In genomic region chr4:41575914-41576313, GRCm38 (mm10) we compare ENCODE assay signal across 19 mouse cellular contexts. TPM values are rescaled to one million over a fixed set of nuclear protein-coding genes. Genes with fewer than 3 reads are reported as not detected.
DNase-seq lines count a peak whose midpoint lies in the region; ATAC-seq and TF ChIP-seq lines count a peak whose summit lies in the region.
"Had no signal": no experiment of that assay in that cellular context is flagged by ENCODE, and none has a peak within 500 bp of the region (broad histone marks: within the 10 kb centered on the region; RNA-seq: fewer than 3 reads in every experiment).

No protein-coding gene starts in this region.

- H3K9ac ChIP-seq in heart, embryonic 12.5 days = no peak overlapping the region
- H3K9ac ChIP-seq: embryonic facial prominence, embryonic 15.5 days; forebrain, embryonic 12.5 days; limb, embryonic 12.5 days; liver, embryonic 14.5 days; midbrain, embryonic 13.5 days had no signal

- no peak for ATAC-seq in heart, embryonic 12.5 days (ENCODE audit: insufficient number of reproducible peaks, low FRiP score)
- ATAC-seq: midbrain, embryonic 13.5 days had no signal

- no peak overlapping the region for H3K4me3 ChIP-seq in heart, embryonic 12.5 days
- no peak overlapping the region for H3K4me3 ChIP-seq in myocyte
- H3K4me3 ChIP-seq: embryonic facial prominence, embryonic 15.5 days; forebrain, embryonic 12.5 days; limb, embryonic 12.5 days; midbrain, embryonic 13.5 days had no signal

- H3K27ac ChIP-seq in heart, embryonic 12.5 days (ENCODE audit: poor library complexity, severe bottlenecking) = peak overlapping the region; percentile 38; the same call in 1 of the 2 replicates
- H3K27ac ChIP-seq: embryonic facial prominence, embryonic 15.5 days; forebrain, embryonic 12.5 days; limb, embryonic 12.5 days; liver, embryonic 14.5 days; macrophage; midbrain, embryonic 13.5 days had no signal

- TF ChIP-seq POLR2A in brain, embryonic 14.5 days (IDR thresholded peaks at IDR 0.05; ENCODE audit: borderline replicate concordance, extremely low read depth, insufficient read depth, insufficient read length, poor library complexity, severe bottlenecking) = no peak
- no peak for TF ChIP-seq POLR2A in myocyte (IDR thresholded peaks at IDR 0.05; ENCODE audit: insufficient read length, low read depth)

- no peak overlapping the region for H3ac ChIP-seq in myocyte (ENCODE audit: control insufficient read depth, insufficient read length)

- H3K27me3 ChIP-seq in heart, embryonic 12.5 days (replicated peaks) = peaks cover 8% of the 10 kb centered on the region; the same call in 1 of the 2 replicates
- peaks cover 12% of the 10 kb centered on the region for H3K27me3 ChIP-seq in myocyte (ENCODE audit: control insufficient read depth, insufficient read depth, insufficient read length)

- H3K79me2 ChIP-seq in myocyte (ENCODE audit: control insufficient read depth, insufficient read depth) = no peaks in the 10 kb centered on the region

- 29% methylated on average over 6 of the region's 6 CpGs for WGBS in heart, embryonic 12.5 days

- peak overlapping the region; percentile 3; the same call in 1 of the 2 replicates for H3K4me2 ChIP-seq in heart, embryonic 12.5 days
- peak overlapping the region; percentile 39 for H3K4me2 ChIP-seq in myocyte (ENCODE audit: low read depth)
- H3K4me2 ChIP-seq: embryonic facial prominence, embryonic 15.5 days; forebrain, embryonic 12.5 days; limb, embryonic 12.5 days; midbrain, embryonic 13.5 days had no signal

- DNase-seq in heart, postnatal 4 days = no peak
- peak; percentile 28 for DNase-seq in kidney, postnatal 10 days
- DNase-seq in kidney, adult 11 months = no peak
- peak; percentile 42 for DNase-seq in brain, embryonic 14.5 days (ENCODE audit: low read depth)
- no peak for DNase-seq in adrenal gland, adult (ENCODE audit: inconsistent age in 2 of 2, low spot score in 1 of 2)
- DNase-seq in cerebellum, postnatal 14 days = no peak
- DNase-seq: adrenal gland, adult 8-10 months; B cell, adult 2 months; cerebellum, adult 9-10 months; right cerebral cortex, postnatal 4 days had no signal

- H3K9me3 ChIP-seq in heart, embryonic 12.5 days (replicated peaks) = no peaks in the 10 kb centered on the region
- H3K9me3 ChIP-seq: embryonic facial prominence, embryonic 15.5 days; forebrain, embryonic 12.5 days; limb, embryonic 12.5 days; midbrain, embryonic 13.5 days had no signal

- peaks cover 6% of the 10 kb centered on the region for H3K4me1 ChIP-seq in heart, embryonic 12.5 days (replicated peaks)
- H3K4me1 ChIP-seq: limb, embryonic 12.5 days had no signal

- H3K36me3 ChIP-seq in heart, embryonic 12.5 days = no peaks in the 10 kb centered on the region
- H3K36me3 ChIP-seq in myocyte (ENCODE audit: control insufficient read depth, insufficient read depth) = no peaks in the 10 kb centered on the region
- H3K36me3 ChIP-seq: embryonic facial prominence, embryonic 15.5 days; forebrain, embryonic 12.5 days; limb, embryonic 12.5 days; midbrain, embryonic 13.5 days had no signal

- TF ChIP-seq CTCF in brain, embryonic 14.5 days (IDR thresholded peaks at IDR 0.05; ENCODE audit: borderline replicate concordance, extremely low read depth, insufficient read depth, insufficient read length) = no peak

TF ChIP-seq in myocyte, 11 proteins besides CTCF, POLR2A, EP300 and RAD21:
- no peak for TF ChIP-seq USF1 (IDR thresholded peaks at IDR 0.05; ENCODE audit: low read depth)
- TF ChIP-seq MYOG (IDR thresholded peaks at IDR 0.05; ENCODE audit: control insufficient read depth in 1 of 3, insufficient read depth in 1 of 3, insufficient read length in 2 of 3, low read depth in 2 of 3) = no peak
- no peak for TF ChIP-seq CEBPB (IDR thresholded peaks at IDR 0.05; ENCODE audit: insufficient read depth, poor library complexity, severe bottlenecking)
- TF ChIP-seq POLR2AphosphoS2 (IDR thresholded peaks at IDR 0.05; ENCODE audit: insufficient read length, low read depth) = no peak
- TF ChIP-seq TCF12 (IDR thresholded peaks at IDR 0.05; ENCODE audit: insufficient read depth, poor library complexity, severe bottlenecking) = no peak
- no peak for TF ChIP-seq MAX (IDR thresholded peaks at IDR 0.05; ENCODE audit: low read depth)
- no peak for TF ChIP-seq MYOD1 (IDR thresholded peaks at IDR 0.05; ENCODE audit: control insufficient read depth in 1 of 3, insufficient read length in 2 of 3, low read depth in 2 of 3)
- no peak for TF ChIP-seq TCF3 (IDR thresholded peaks at IDR 0.05; ENCODE audit: insufficient read length, low read depth)
- TF ChIP-seq SRF (IDR thresholded peaks at IDR 0.05; ENCODE audit: control insufficient read depth, insufficient read length, low read depth) = no peak
TF ChIP-seq in myocyte: peak in this region for 0.

RNA-seq across cellular contexts. Expression of gene Dnaic1, which starts 6.3 kb away (rescaled TPM):
- polyA plus RNA-seq in heart, embryonic 12.5 days (2016; fragmentation: Nextera tagmentation; extraction: Ambion mirVana) = 1.4 and 2.1 TPM in 2 replicates
- 1 to 10 TPM; 1.3 to 1.7 TPM for total RNA-seq in heart, postnatal 4 days (2021)
- polyA plus RNA-seq in brain, embryonic 14.5 days (2012; rRNA removed) = 2.3 and 2.8 TPM in 2 replicates
- 0.08 TPM for polyA plus RNA-seq in myocyte (2012; fragmentation: generic; extraction: Trizol)
- total RNA-seq: granulocyte monocyte progenitor cell, adult 5-6 weeks had no signal

RNA-seq across cellular contexts. Expression of gene Fam219a, which starts 6.6 kb away (rescaled TPM):
- polyA plus RNA-seq in heart, embryonic 12.5 days (2016; fragmentation: Nextera tagmentation; extraction: Ambion mirVana) = 2.2 and 2.6 TPM in 2 replicates
- total RNA-seq in heart, postnatal 4 days (2021) = 10 to 100 TPM; 15.3 to 15.5 TPM
- polyA plus RNA-seq in brain, embryonic 14.5 days (2012; rRNA removed) = 78.6 and 97.8 TPM in 2 replicates
- 2.7 TPM for polyA plus RNA-seq in myocyte (2012; fragmentation: generic; extraction: Trizol)

RNA-seq across cellular contexts. Expression of gene 1110017D15Rik, which starts 58.8 kb away (rescaled TPM):
- not detected in 2 replicates for polyA plus RNA-seq in heart, embryonic 12.5 days (2016; fragmentation: Nextera tagmentation; extraction: Ambion mirVana)
- not detected for total RNA-seq in heart, postnatal 4 days (2021)
- 8.3 and 10.3 TPM in 2 replicates for polyA plus RNA-seq in brain, embryonic 14.5 days (2012; rRNA removed)
- 0.06 TPM for polyA plus RNA-seq in myocyte (2012; fragmentation: generic; extraction: Trizol)
- total RNA-seq: granulocyte monocyte progenitor cell, adult 5-6 weeks had no signal
- polyA plus RNA-seq: liver, embryonic 14.5 days had no signal

Comparison
In these comparisons a context has a peak if more than half of its experiments do, and no peak if none do; other contexts are left out.
1. DNase-seq: peak in kidney, postnatal 10 days (single experiment) and brain, embryonic 14.5 days (single experiment); none in heart, postnatal 4 days (single experiment), kidney, adult 11 months (single experiment), adrenal gland, adult (0 of 2) and cerebellum, postnatal 14 days (0 of 2).
2. RNA of gene Fam219a, which starts 6.6 kb away (polyA plus RNA-seq): 78.6 to 97.8 TPM in brain, embryonic 14.5 days; 2.7 TPM in myocyte (single experiment) and 2.2 to 2.6 TPM in heart, embryonic 12.5 days; every median in the first group is over 10 times any median in the second.